Mouse (Mus musculus): ENCODE measurements around the gene Tfe3. TPM values are rescaled to one million over a fixed set of nuclear protein-coding genes. Genes with fewer than 3 reads are reported as not detected.
"Not testable (repeated sequence)": the region's sequence is repeated elsewhere in the genome, so short reads cannot be mapped to it uniquely, and the experiment has no call there.

The Tfe3 gene
- polyA plus RNA-seq, 1 experiment from 2014 or later: 22.3 TPM

DNA sequence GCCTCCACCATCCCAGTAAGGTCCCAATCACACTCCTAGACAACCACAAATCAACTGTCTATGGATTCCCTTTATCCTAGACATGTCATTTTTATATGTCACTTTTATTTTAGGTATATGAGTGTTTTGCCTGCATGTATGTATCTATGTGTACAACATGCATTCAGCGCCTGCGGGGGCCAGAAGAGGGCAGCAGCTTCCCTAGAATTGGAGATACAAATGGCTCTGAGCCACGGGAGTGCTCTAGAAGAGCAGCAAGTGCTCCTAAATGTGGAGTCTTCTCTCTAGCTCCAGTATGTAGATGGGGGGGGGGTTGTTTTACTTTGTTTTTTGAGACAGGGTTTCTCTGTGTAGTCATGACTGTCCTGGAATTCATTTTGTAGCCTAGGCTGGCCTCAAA is 8.7 kb upstream of the Tfe3 start:
- H3K4me3 ChIP-seq; H3K4me2 ChIP-seq; H3K27ac ChIP-seq (ENCODE audit: poor library complexity, severe bottlenecking); ATAC-seq (ENCODE audit: insufficient number of reproducible peaks, low FRiP score); H3K9ac ChIP-seq; H3K27me3 ChIP-seq (replicated peaks); H3K36me3 ChIP-seq; H3K4me1 ChIP-seq (replicated peaks); H3K9me3 ChIP-seq (replicated peaks): not testable (repeated sequence)
- WGBS: 11% methylated on average over 3 of the region's 3 CpGs

DNA sequence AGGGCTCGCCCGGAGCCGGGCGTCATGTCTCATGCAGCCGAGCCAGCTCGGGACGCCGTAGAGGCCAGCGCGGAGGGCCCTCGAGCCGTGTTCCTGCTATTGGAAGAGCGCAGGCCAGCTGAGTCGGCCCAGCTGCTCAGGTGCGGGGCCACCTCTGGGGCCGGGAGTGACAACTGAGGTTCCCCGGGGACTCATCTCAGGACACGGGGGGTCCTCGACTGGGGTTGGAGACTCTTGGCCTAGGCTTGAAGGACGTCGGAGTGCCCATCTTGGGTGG is 499 bp downstream of the Tfe3 start:
- Histone ChIP-seq H3K4me2 (peak overlapping the region; percentile 80), H3K27ac (ENCODE audit: poor library complexity, severe bottlenecking) (peak overlapping the region; percentile 83), H3K27me3 (replicated peaks) (no peaks in the 10 kb centered on the region), H3K4me1 (replicated peaks) (peaks cover 24% of the 10 kb centered on the region), H3K9ac (peak overlapping the region; percentile 86), H3K4me3 (peak overlapping the region; percentile 87), H3K9me3 (replicated peaks) (no peaks in the 10 kb centered on the region), H3K36me3 (peaks cover 17% of the 10 kb centered on the region)
- WGBS: 9% methylated on average over 21 of the region's 21 CpGs
- peak; percentile 44 for ATAC-seq (ENCODE audit: insufficient number of reproducible peaks, low FRiP score)

DNA sequence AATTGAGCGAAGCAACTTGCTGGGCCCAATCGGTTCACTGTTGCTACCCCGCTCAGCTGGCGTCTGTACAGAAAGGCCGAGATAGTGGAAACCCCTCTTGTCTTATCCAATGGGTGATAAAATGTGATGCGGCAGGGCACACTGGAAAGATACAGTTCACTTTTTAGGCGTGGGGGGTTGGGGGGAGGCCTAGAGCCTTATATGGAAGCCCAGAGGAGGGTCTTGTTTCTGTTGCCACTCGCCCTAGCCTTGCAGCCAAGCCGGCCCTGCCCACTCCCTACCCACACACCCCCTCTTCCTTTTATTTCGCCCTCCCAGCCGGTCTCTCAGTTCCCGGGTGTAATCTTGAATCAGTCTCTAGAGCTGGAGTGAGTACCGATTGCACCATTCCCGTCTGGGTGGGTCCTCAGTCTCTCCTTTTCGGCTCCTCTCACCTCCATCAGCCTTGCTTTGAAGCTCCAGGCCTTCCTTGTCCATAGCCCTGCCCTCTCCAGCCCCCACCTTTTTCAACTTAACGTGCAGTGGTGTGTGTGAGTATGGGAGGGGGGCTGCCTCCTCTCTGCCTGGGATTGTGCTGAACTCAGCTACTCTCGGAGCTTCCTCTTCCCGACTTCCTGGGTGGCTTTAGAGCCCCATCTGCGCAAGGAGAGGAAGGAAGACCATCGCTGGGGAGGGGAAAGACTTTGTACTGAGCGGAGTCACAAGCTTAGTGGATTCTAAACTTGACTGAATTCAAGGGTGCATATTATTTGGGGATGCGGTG is 1.5 kb downstream of the Tfe3 start:
- H3K9me3 ChIP-seq (replicated peaks): no peaks in the 10 kb centered on the region
- H3K4me1 ChIP-seq (replicated peaks): peaks cover 24% of the 10 kb centered on the region
- ATAC-seq (ENCODE audit: insufficient number of reproducible peaks, low FRiP score): 0 out of 2 replicates have a peak, but pooled peaks have one; percentile 24

DNA sequence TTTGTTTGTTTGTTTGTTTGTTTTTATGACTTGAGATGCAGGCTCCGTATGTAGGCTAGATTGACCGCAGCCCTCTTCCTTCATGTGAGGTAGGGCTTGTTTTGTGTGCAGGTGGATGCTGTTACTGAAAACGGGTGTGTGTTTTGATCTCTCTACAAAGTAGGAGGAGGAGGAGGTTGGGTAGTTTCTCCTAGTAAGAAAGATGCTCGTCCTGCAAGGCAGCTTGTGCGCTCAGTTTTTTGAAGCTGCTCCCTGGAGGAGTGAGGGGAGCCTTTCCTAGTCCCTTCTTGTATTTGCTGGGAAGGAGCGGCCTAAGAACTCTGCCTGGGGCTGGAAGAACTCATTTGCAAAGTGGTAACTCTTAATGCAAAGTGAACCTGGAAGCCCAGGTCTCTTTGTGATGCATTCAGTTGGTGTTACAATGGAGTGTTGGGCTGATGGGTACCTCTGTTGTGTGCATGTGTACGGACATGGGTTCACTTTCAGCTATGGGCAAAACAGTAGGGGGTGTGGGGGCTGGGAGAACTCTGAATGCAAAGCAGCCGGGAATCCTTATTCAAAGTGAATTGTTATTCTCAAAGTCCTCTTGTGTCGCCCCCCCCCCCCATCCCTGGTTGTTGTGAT is 2.4 kb downstream of the Tfe3 start:
- H3K27me3 ChIP-seq (replicated peaks): no peaks in the 10 kb centered on the region
- WGBS: 19% methylated on average over 9 of the region's 9 CpGs
- peak overlapping the region; percentile 87 for H3K4me3 ChIP-seq
- no peak for ATAC-seq (ENCODE audit: insufficient number of reproducible peaks, low FRiP score)
- H3K36me3 ChIP-seq: peaks cover 33% of the 10 kb centered on the region
- H3K9ac ChIP-seq: peak overlapping the region; percentile 86
- peaks cover 24% of the 10 kb centered on the region for H3K4me1 ChIP-seq (replicated peaks)
- H3K4me2 ChIP-seq: peak overlapping the region; percentile 80
- H3K9me3 ChIP-seq (replicated peaks): no peaks in the 10 kb centered on the region
- H3K27ac ChIP-seq (ENCODE audit: poor library complexity, severe bottlenecking): peak overlapping the region; percentile 60; the same call in 1 of the 2 replicates

More for the DNA sequence above, 1.5 kb downstream of the Tfe3 start:
- peak overlapping the region; percentile 80 for H3K4me2 ChIP-seq
- H3K36me3 ChIP-seq: peaks cover 25% of the 10 kb centered on the region
- peak overlapping the region; percentile 86 for H3K9ac ChIP-seq
- 14% methylated on average over 22 of the region's 22 CpGs for WGBS
- peak overlapping the region; percentile 87 for H3K4me3 ChIP-seq
- H3K27ac ChIP-seq (ENCODE audit: poor library complexity, severe bottlenecking): peak overlapping the region; percentile 83; the same call in 1 of the 2 replicates
- no peaks in the 10 kb centered on the region for H3K27me3 ChIP-seq (replicated peaks)

DNA sequence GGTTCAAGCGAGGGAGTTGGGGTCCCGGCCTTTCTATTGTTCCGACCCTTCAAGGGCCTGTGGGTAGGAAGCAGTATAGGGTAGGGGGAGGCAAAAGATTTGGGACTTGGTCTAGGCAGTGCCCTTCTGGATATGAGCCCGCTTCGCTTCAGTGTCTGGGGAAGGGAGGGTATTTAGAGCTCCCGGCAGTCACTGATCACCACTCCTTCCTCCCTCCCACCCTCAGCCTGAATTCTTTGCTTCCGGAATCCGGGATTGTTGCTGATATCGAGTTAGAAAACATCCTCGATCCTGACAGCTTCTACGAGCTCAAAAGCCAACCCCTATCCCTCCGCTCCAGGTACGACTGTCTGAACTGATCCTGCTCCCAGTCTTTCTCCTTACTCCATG is 2.9 kb downstream of the Tfe3 start:
- Histone ChIP-seq H3K9ac (peak overlapping the region; percentile 86), H3K36me3 (peaks cover 37% of the 10 kb centered on the region), H3K27ac (ENCODE audit: poor library complexity, severe bottlenecking) (peak overlapping the region; percentile 60), H3K27me3 (replicated peaks) (no peaks in the 10 kb centered on the region), H3K4me2 (peak overlapping the region; percentile 80), H3K4me1 (replicated peaks) (peaks cover 24% of the 10 kb centered on the region), H3K4me3 (peak overlapping the region; percentile 87), H3K9me3 (replicated peaks) (no peaks in the 10 kb centered on the region)
- WGBS: 11% methylated on average over 13 of the region's 13 CpGs
- no peak for ATAC-seq (ENCODE audit: insufficient number of reproducible peaks, low FRiP score)

DNA sequence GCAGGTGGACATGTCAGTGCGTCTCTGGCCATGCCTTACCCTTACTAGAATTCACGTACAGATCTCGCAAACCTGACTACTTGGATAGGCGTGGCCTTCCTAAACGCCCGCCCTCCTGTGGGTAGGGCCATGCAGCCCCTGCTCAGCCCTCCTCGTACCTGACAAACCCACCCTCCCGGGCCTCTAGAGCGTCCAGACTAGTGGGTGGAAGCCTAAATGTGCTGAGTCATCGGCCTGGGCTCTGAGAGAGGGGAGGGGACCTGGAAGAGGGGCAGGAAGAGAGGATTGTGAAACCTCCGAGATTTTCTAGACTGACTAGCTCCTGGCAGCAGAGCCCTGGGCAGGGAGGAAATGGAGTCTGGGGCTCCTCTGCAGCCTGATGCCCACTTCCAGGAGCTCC is 3.4 kb downstream of the Tfe3 start:
- ATAC-seq (ENCODE audit: insufficient number of reproducible peaks, low FRiP score): peak; percentile 68
- 15% methylated on average over 11 of the region's 11 CpGs for WGBS

DNA sequence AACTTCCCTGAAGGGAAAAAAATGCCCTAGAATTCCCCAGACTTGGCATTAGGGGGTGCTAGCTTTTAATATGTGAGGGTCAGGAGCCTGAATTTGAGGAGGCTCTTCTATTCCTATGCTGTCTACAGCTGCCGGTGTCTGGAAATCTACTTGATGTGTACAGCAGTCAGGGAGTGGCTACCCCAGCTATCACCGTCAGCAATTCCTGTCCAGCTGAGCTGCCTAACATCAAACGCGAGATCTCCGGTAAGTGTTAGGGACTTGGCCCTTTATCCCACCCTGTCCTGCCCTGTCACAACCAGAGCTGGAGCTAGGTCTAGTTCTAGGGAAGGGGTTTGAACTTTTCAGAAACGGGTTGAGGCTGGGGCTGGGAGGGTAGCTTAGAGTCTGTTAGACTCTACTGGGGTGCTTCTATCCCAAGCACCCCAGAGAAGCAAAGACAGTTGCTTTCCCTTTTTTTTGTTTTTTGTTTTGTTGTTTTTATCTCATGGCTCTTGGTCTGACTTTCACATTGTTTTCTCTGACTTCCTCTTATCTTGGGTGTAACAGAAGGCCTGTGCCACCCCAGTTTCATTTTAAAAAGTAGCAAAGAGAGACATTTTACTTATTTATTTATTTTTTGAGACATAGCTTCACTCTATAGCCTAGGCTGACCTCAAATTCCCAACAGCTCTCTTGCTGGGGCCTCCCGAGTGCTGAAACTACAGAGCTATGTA is 7.1 kb downstream of the Tfe3 start:
- Histone ChIP-seq H3K36me3 (peaks cover 75% of the 10 kb centered on the region), H3K27me3 (replicated peaks) (no peaks in the 10 kb centered on the region), H3K4me2 (no peak overlapping the region), H3K27ac (ENCODE audit: poor library complexity, severe bottlenecking) (no peak overlapping the region), H3K9ac (no peak overlapping the region), H3K4me3 (no peak overlapping the region), H3K4me1 (replicated peaks) (peaks cover 20% of the 10 kb centered on the region), H3K9me3 (replicated peaks) (no peaks in the 10 kb centered on the region)
- 76% methylated on average over 7 of the region's 7 CpGs for WGBS
- ATAC-seq (ENCODE audit: insufficient number of reproducible peaks, low FRiP score): peak; percentile 22; the same call in 1 of the 2 replicates

More for the DNA sequence above, 3.4 kb downstream of the Tfe3 start:
- H3K27ac ChIP-seq (ENCODE audit: poor library complexity, severe bottlenecking): peak overlapping the region; percentile 60
- H3K27me3 ChIP-seq (replicated peaks): no peaks in the 10 kb centered on the region
- peaks cover 24% of the 10 kb centered on the region for H3K4me1 ChIP-seq (replicated peaks)
- peaks cover 42% of the 10 kb centered on the region for H3K36me3 ChIP-seq
- H3K9me3 ChIP-seq (replicated peaks): no peaks in the 10 kb centered on the region
- peak overlapping the region; percentile 86 for H3K9ac ChIP-seq
- peak overlapping the region; percentile 80 for H3K4me2 ChIP-seq
- peak overlapping the region; percentile 87 for H3K4me3 ChIP-seq

DNA sequence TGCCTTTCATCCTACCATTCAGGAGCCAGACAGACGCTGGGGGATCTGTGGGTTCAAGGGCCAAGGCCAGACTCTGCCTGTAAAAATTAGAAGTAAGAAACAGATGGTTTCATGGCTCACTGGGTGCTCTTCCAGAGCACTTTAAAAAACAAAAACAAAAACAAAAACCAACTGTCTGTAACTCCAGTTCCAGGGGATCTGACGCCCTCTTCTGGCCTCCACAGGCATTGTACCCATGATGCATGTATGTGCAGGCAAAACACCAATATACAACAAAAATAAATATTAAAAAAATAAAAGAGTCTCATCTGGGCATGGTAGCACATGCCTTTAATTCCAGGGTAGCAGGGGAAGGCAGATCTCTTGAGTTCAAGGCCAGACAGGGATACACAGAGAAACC is 10.4 kb downstream of the Tfe3 start:
- no peak overlapping the region for H3K4me2 ChIP-seq
- no peaks in the 10 kb centered on the region for H3K4me1 ChIP-seq (replicated peaks)
- H3K4me3 ChIP-seq: no peak overlapping the region
- H3K36me3 ChIP-seq: peaks cover 61% of the 10 kb centered on the region
- H3K27ac ChIP-seq (ENCODE audit: poor library complexity, severe bottlenecking): no peak overlapping the region
- H3K9me3 ChIP-seq (replicated peaks): no peaks in the 10 kb centered on the region
- ATAC-seq (ENCODE audit: insufficient number of reproducible peaks, low FRiP score): no peak
- 54% methylated on average over 2 of the region's 2 CpGs for WGBS
- H3K27me3 ChIP-seq (replicated peaks): no peaks in the 10 kb centered on the region
- no peak overlapping the region for H3K9ac ChIP-seq

DNA sequence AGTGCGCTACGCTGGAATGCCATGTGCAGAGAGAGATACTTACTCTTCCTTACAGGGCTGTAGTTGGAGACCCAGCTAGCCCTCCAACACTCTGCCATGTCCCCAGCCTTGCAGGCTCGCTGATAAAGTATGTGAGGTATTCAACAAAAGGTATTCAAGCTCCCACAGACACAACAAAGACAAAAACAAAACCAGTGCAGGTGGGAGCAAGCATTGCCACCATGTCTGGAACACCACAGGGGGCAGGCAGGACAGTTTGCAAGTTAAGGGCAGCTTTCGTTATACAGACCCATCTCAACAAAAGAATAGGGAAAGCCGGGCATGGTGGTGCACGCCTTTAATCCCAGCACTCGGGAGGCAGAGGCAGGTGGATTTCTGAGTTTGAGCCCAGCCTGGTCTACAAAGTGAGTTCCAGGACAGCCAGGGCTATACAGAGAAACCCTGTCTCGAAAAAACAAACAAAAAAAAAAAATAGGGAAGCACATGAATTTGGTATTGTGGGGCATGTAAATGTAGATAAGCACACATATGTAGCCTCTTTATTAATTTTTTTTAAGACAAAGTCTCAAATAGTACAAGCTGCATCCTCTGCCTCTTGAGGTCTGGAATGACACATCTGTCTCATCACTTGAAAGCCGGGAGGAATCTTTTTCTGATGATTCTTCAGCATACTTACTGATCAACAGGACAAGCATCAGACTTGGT is 13.3 kb downstream of the Tfe3 start:
- no peak overlapping the region for H3K4me3 ChIP-seq
- no peaks in the 10 kb centered on the region; the same call in 1 of the 2 replicates for H3K9me3 ChIP-seq (replicated peaks)
- no peaks in the 10 kb centered on the region for H3K27me3 ChIP-seq (replicated peaks)
- H3K4me1 ChIP-seq (replicated peaks): no peaks in the 10 kb centered on the region
- H3K36me3 ChIP-seq: peaks cover 37% of the 10 kb centered on the region
- no peak overlapping the region for H3K9ac ChIP-seq
- no peak overlapping the region for H3K4me2 ChIP-seq
- 67% methylated on average over 9 of the region's 9 CpGs for WGBS
- no peak for ATAC-seq (ENCODE audit: insufficient number of reproducible peaks, low FRiP score)
- no peak overlapping the region for H3K27ac ChIP-seq (ENCODE audit: poor library complexity, severe bottlenecking)

DNA sequence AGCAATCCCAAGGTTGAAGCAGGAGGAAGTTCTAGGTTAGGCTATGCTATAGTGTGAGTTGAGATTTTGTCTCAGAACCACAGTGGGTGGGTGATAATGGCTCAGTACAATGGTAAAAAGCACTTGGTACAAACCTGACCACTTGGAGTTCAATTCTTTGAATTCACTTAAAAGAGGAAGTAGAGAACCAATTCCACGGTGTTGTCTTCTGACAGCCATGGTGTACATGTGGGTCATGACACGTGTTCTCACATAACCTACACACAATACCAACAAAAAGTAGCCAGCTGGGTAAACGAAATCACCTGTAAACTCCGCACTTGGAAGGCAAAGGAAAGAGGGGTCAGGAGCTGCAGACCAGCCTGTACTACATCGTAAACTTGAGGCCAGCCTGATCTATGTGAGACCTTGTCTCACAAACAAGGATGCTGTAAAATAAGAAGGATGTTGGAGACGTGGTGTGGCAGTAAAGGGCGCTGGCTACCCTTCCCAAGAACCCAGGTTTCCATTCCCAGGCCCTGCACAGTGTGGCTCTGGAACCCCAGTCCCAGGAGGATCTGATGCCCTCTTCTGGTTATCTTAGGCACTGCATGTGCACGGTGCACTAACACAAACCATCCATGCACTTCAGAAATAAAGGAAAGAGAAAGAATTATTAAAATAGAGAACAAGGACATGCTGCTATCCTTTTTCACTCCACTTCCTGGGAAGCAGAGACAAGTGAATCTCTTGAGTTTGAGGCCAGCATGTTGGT is 14.1 kb downstream of the Tfe3 start:
- H3K9me3 ChIP-seq (replicated peaks): no peaks in the 10 kb centered on the region; the same call in 1 of the 2 replicates
- H3K9ac ChIP-seq: no peak overlapping the region
- H3K36me3 ChIP-seq: peaks cover 29% of the 10 kb centered on the region
- 49% methylated on average over 8 of the region's 8 CpGs for WGBS
- no peak overlapping the region for H3K27ac ChIP-seq (ENCODE audit: poor library complexity, severe bottlenecking)
- H3K4me2 ChIP-seq: no peak overlapping the region
- ATAC-seq (ENCODE audit: insufficient number of reproducible peaks, low FRiP score): peak; percentile 58; the same call in 1 of the 2 replicates
- H3K4me3 ChIP-seq: no peak overlapping the region
- H3K4me1 ChIP-seq (replicated peaks): no peaks in the 10 kb centered on the region
- no peaks in the 10 kb centered on the region for H3K27me3 ChIP-seq (replicated peaks)
